ENCODE assay signal across 25 mouse cellular contexts in genomic region chr2:12255901-12256300, GRCm38 (mm10). TPM values are rescaled to one million over a fixed set of nuclear protein-coding genes. Genes with fewer than 3 reads are reported as not detected.
DNase-seq lines count a peak whose midpoint lies in the region; ATAC-seq and TF ChIP-seq lines count a peak whose summit lies in the region.
"Had no signal": no experiment of that assay in that cellular context is flagged by ENCODE, and none has a peak within 500 bp of the region (broad histone marks: within the 10 kb centered on the region; RNA-seq: fewer than 3 reads in every experiment).

No protein-coding gene starts in this region.

- 0 out of 2 replicates have a peak, but pooled peaks cover 4% of the 10 kb centered on the region for H3K36me3 ChIP-seq in kidney, postnatal 0 days (ENCODE audit: insufficient read depth, low read length)
- no peaks in the 10 kb centered on the region; the same call in 1 of the 2 replicates for H3K36me3 ChIP-seq in kidney, embryonic 14.5 days (ENCODE audit: control insufficient read depth, insufficient read depth, low read length)
- H3K36me3 ChIP-seq in midbrain, embryonic 11.5 days (ENCODE audit: control insufficient read depth, insufficient read depth, low read length), result no peaks in the 10 kb centered on the region
- H3K36me3 ChIP-seq: heart, embryonic 15.5 days; lung, embryonic 15.5 days had no signal

- no peak for ATAC-seq in kidney, postnatal 0 days (replicated peaks; ENCODE audit: low FRiP score, low read depth)
- no peak for ATAC-seq in kidney, embryonic 14.5 days (ENCODE audit: low FRiP score, low TSS enrichment)
- no peak for ATAC-seq in midbrain, embryonic 11.5 days (ENCODE audit: low FRiP score)
- ATAC-seq: hindbrain, embryonic 16.5 days had no signal

- no peaks in the 10 kb centered on the region for H3K9me3 ChIP-seq in kidney, postnatal 0 days (replicated peaks; ENCODE audit: low read length)
- H3K9me3 ChIP-seq in kidney, embryonic 14.5 days (ENCODE audit: control insufficient read depth, low read length), result no peaks in the 10 kb centered on the region
- H3K9me3 ChIP-seq in midbrain, embryonic 11.5 days (ENCODE audit: control insufficient read depth, low read length), result no peaks in the 10 kb centered on the region
- H3K9me3 ChIP-seq: embryonic facial prominence, embryonic 13.5 days; heart, embryonic 15.5 days; limb, embryonic 13.5 days; lung, embryonic 15.5 days; megakaryocyte, embryonic 14.5 days had no signal

- H3K27me3 ChIP-seq in kidney, postnatal 0 days (ENCODE audit: insufficient read depth, low read length), result no peaks in the 10 kb centered on the region
- no peaks in the 10 kb centered on the region for H3K27me3 ChIP-seq in kidney, embryonic 14.5 days (ENCODE audit: control insufficient read depth, insufficient read depth, low read length)
- H3K27me3 ChIP-seq in midbrain, embryonic 11.5 days (ENCODE audit: control insufficient read depth, insufficient read depth, low read length), result no peaks in the 10 kb centered on the region
- H3K27me3 ChIP-seq: embryonic facial prominence, embryonic 13.5 days; heart, embryonic 15.5 days; limb, embryonic 13.5 days; lung, embryonic 15.5 days; megakaryocyte, embryonic 14.5 days had no signal

- peak; percentile 8 for DNase-seq in adrenal gland, adult 2 months
- no peak for DNase-seq in adrenal gland, postnatal 14 days
- DNase-seq in kidney, postnatal 0 days (ENCODE audit: low spot score), result peak; percentile 19
- peak; percentile 34 for DNase-seq in forelimb bud, embryonic 11.5 days (ENCODE audit: low read depth, low spot score)
- no peak for DNase-seq in midbrain, embryonic 11.5 days (ENCODE audit: low spot score, missing footprints)
- DNase-seq in lung, postnatal 36 days, result no peak
- DNase-seq: adrenal gland, postnatal 10 days; cerebellum, adult 18-20 months; cerebellum, postnatal 10 days; gastrocnemius, postnatal 14 days; kidney, adult 18-20 months; kidney, postnatal 4 days; layer of hippocampus, postnatal 36 days; lung, postnatal 4 days; thymus, adult 2 months; thymus, postnatal 4 days had no signal

- H3K4me2 ChIP-seq in kidney, postnatal 0 days (ENCODE audit: low read length), result no peak overlapping the region
- no peak overlapping the region for H3K4me2 ChIP-seq in kidney, embryonic 14.5 days (replicated peaks; ENCODE audit: low read depth, low read length)
- no peak overlapping the region for H3K4me2 ChIP-seq in midbrain, embryonic 11.5 days
- H3K4me2 ChIP-seq: embryonic facial prominence, embryonic 13.5 days; heart, embryonic 15.5 days; limb, embryonic 13.5 days; liver, embryonic 11.5 days; lung, embryonic 15.5 days had no signal

- no peaks in the 10 kb centered on the region for H3K4me1 ChIP-seq in kidney, postnatal 0 days (replicated peaks; ENCODE audit: insufficient read depth, low read length)
- no peaks in the 10 kb centered on the region for H3K4me1 ChIP-seq in kidney, embryonic 14.5 days (ENCODE audit: control insufficient read depth, insufficient read depth, low read length)
- H3K4me1 ChIP-seq in midbrain, embryonic 11.5 days (ENCODE audit: control insufficient read depth, insufficient read depth, low read length), result no peaks in the 10 kb centered on the region
- H3K4me1 ChIP-seq: heart, embryonic 15.5 days; lung, embryonic 15.5 days; megakaryocyte, embryonic 14.5 days had no signal

- 69% methylated on average over 2 of the region's 2 CpGs for WGBS in kidney, postnatal 0 days
- 55% methylated on average over 2 of the region's 2 CpGs for WGBS in kidney, embryonic 14.5 days
- WGBS in midbrain, embryonic 11.5 days, result 88% methylated on average over 2 of the region's 2 CpGs

- no peak overlapping the region for H3K4me3 ChIP-seq in kidney, postnatal 0 days (replicated peaks; ENCODE audit: low read depth, low read length)
- no peak overlapping the region for H3K4me3 ChIP-seq in kidney, embryonic 14.5 days (ENCODE audit: low read length)
- no peak overlapping the region for H3K4me3 ChIP-seq in midbrain, embryonic 11.5 days (ENCODE audit: low read depth, low read length)
- H3K4me3 ChIP-seq: embryonic facial prominence, embryonic 13.5 days; heart, embryonic 15.5 days; limb, embryonic 13.5 days; lung, embryonic 15.5 days; megakaryocyte, embryonic 14.5 days had no signal

- no peak overlapping the region for H3K27ac ChIP-seq in kidney, postnatal 0 days
- no peak overlapping the region for H3K27ac ChIP-seq in kidney, embryonic 14.5 days (ENCODE audit: low read depth, low read length)
- no peak overlapping the region for H3K27ac ChIP-seq in midbrain, embryonic 11.5 days (ENCODE audit: low read depth, low read length)
- H3K27ac ChIP-seq: embryonic facial prominence, embryonic 13.5 days; heart, embryonic 15.5 days; limb, embryonic 13.5 days; lung, embryonic 15.5 days had no signal

- no peak overlapping the region for H3K9ac ChIP-seq in kidney, postnatal 0 days (ENCODE audit: low read depth, low read length)
- H3K9ac ChIP-seq in kidney, embryonic 14.5 days (ENCODE audit: low read depth, low read length), result no peak overlapping the region
- no peak overlapping the region for H3K9ac ChIP-seq in midbrain, embryonic 11.5 days (ENCODE audit: low read length)
- H3K9ac ChIP-seq: embryonic facial prominence, embryonic 13.5 days; heart, embryonic 15.5 days; limb, embryonic 13.5 days; lung, embryonic 15.5 days had no signal

- TF ChIP-seq CTCF in kidney, postnatal 0 days (IDR thresholded peaks at IDR 0.05; ENCODE audit: low read depth), result no peak

RNA-seq across cellular contexts. Expression of gene Itga8, which starts 45.8 kb away (rescaled TPM):
- total RNA-seq in adrenal gland, adult 2 months (2021), result 10 to 100 TPM; 16.8 to 18.3 TPM
- 9.8 and 10.9 TPM in 2 replicates for polyA plus RNA-seq in adrenal gland, adult 2 months (2012; rRNA removed)
- total RNA-seq in adrenal gland, postnatal 14 days (2021), result 17.6 and 19.0 TPM in 2 replicates
- 37.4 and 40.3 TPM in 2 replicates for polyA plus RNA-seq in kidney, postnatal 0 days (2015; fragmentation: Nextera tagmentation; extraction: Ambion mirVana)
- 21.4 and 48.2 TPM in 2 replicates for polyA plus RNA-seq in kidney, embryonic 14.5 days (2014; fragmentation: Nextera tagmentation; extraction: Ambion mirVana)
- 2.9 and 3.4 TPM in 2 replicates for polyA plus RNA-seq in midbrain, embryonic 11.5 days (2014; fragmentation: Nextera tagmentation; extraction: Ambion mirVana)
- total RNA-seq: MEL had no signal

Comparison
In these comparisons a context has a peak if more than half of its experiments do, and no peak if none do; other contexts are left out.
1. DNase-seq: peak in adrenal gland, adult 2 months (single experiment), kidney, postnatal 0 days (single experiment) and forelimb bud, embryonic 11.5 days (single experiment); none in adrenal gland, postnatal 14 days (single experiment), midbrain, embryonic 11.5 days (single experiment) and lung, postnatal 36 days (single experiment).